Mouse (Mus musculus) left cerebral cortex, postnatal 25 days (tissue): ENCODE results near the gene Gm38431. TPM values are rescaled to one million over a fixed set of nuclear protein-coding genes. Genes with fewer than 3 reads are reported as not detected.

ENCODE experiments used
- DNase-seq, 2 experiments: peaks; one replicate each; pipeline ENCODE4 v3.0.0; 2022; ENCODE audit warnings: low spot score in 2 of 2, mixed read lengths in 1 of 2
- intact Hi-C: fragments of 180-260 bp; cut with DNase I; formaldehyde crosslinking; loops from one replicate; pipeline ENCODE4 v1.15.1; 2025
- total RNA-seq, 2 experiments: library from RNA; stranded (reverse); gene quantifications; 2 replicates each; pipeline ENCODE4 v1.2.3; 2021

Gene Gm38431
- total RNA-seq, 2 experiments from 2014 or later = 1.6 to 3.0 TPM

DNA sequence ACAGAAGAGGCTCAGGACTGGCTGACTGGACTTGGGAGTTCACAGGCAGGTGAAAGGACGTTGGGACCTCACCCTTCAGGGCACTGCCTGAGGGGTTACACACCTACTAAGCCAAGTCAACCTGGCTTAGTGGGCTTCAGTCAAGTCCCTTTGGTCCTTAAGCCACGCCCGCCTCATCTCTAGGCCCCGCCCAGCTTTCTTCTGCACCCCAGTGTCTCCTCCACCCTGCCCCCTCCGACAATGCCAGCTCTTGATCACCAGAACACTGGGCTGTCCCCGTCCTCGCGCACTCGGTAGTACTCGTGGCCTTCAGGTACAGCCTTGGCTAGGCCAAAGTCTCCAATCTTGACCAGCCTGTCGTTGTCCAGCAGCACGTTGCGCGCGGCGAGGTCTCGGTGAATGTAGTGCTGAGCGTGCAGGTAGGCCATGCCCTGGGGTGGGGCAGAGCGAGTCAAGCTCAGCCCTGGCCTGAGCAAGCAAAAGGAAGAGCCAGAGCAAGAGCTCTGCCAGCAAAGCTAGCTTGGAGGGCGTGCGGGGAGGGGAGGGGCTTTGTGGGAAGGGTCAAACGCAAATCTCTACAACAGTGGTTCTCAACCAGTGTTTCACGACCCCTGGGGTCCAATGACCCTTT is 15.9 kb upstream of the Gm38431 start:
- intact Hi-C loops = no loop called here

DNA sequence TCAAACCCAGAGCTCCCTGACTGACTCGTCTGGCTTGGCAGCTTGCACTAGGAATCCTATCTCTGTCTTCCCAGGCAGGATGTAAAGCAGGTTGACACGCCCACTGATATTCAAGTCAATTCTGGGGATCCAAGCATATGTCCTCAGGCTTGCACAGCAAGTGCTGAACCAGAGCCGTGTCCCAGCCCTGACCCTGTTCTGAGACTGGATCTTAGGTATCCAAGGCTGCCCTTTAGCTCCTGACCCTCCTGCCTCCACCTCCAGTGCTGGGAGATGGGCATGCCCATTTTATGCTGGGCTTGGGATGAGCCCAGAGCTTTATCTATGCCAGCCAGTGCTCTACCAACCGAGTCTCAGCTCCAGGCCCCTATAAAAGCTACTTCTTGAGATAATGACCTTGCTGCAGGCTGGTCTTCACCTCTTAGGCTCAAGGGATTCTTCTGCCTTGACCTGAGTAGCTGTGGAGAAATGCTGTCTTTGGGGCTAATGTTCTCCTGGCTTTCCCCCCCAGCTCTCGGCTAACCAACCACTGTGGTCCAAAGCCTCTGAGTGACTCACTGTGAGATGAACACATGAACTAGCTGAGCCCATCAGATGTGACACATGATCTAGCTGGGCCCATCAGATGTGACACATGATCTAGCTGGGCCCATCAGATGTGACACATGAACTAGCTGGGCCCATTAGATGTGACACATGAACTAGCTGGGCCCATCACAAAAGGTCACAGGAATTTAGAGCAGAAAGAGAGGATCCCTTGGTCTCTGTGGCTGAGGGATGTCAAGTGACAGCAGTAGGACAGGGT is 14.2 kb upstream of the Gm38431 start:
- intact Hi-C loops = no loop called here
- DNase-seq = peak in 1 of 2 experiments; percentile 62

More for the DNA sequence above, 15.9 kb upstream of the Gm38431 start:
- DNase-seq = no peak

DNA sequence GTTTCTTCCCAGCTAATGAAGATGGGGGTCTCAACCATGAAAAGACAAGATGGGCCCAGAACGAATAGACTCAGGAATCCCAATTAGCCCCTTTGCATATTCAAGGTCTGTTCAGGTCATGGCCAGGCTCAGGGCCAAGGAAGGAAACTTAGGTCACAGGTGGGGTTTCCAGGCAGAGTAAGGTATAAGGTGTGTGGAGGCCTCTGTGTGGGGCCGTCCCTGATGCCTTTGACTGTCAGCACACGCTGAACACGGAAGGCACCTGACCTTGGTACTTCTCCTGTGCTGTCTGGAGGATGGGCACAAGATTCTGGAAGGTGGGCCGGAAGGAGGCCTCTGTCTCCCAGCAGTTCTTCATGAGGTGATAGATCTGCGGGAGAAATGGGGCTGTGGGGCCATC is 13.0 kb upstream of the Gm38431 start:
- intact Hi-C loops = no loop called here

DNA sequence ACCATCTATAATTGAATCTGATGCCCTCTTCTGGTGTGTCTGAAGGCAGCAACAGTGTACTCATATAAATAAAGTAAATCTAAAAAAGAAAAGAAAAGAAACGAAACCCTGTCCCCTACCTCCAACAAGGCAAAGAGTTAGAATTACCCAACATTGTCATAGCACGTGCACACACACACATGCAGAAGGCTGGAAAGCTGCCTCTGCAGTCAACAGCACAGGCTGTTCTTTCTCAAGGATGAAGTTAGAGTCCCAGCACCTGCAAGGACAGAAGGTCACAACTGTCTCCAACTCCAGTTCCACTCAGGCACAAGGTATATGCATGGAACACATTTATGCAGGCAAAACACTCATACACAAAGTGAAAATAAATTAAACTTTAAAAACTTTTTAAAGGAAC is 10.3 kb upstream of the Gm38431 start:
- no peak for DNase-seq
- intact Hi-C loops = no loop called here

More for the DNA sequence above, 13.0 kb upstream of the Gm38431 start:
- DNase-seq = no peak

DNA sequence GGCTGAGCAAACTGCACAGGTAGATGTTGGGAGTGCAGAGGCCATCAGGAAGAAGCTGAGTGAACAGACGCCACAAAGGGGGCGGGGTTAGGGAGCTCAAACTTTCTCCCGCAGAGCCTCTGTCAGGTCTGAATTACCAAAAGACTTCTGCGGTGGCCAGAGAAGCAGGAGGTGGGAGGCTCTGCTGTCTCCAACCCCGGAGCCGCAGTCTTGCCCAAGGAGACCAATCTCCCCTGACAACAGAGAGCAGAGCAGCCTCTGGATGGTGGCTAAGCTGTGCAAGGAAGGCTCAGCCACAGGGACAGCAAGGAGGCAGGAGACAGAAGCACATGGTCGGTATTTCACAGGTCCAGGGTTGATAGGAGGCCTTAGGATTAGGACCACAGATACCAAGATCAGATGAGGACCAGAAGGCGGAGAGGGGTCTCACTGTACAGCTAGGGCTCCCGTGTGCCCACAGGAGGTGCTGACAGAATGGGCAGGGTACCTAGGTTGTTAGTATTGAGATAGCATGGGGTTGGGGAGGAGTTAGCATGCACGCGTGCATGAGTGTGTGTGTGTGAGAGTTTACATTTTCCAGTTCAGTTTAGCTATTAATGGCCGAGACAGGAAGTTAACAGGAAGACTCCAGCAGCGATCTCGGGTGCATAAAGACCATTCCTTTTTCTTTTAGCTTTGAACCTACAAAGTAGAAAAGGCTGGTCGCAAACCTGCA is 8.8 kb upstream of the Gm38431 start:
- DNase-seq = no peak
- intact Hi-C loops = no loop called here

DNA sequence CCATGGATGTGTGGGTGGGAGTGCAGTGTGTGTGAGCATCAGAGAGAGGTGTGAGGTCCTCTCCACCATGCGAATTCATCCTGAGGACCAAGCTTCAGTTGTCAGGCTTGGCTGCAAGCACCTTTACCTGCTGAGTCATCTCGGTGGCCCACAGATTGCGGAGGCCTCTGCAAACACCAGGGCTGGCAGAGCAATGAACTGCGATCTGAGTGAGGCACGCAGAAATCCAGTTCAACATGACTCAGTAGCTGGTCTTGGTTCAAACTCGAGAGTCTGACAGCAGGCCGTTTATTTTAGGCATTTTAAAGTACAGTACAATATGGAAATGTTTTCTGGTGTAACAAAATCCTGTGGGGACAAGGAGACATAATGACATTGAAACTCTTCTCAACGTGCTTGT is 6.0 kb upstream of the Gm38431 start:
- DNase-seq = peak; percentile 50 to 92
- intact Hi-C loops = loop anchor here (2.0 kb wide), 1 partner anchor 61 kb away; no protein-coding TSS in a partner anchor

DNA sequence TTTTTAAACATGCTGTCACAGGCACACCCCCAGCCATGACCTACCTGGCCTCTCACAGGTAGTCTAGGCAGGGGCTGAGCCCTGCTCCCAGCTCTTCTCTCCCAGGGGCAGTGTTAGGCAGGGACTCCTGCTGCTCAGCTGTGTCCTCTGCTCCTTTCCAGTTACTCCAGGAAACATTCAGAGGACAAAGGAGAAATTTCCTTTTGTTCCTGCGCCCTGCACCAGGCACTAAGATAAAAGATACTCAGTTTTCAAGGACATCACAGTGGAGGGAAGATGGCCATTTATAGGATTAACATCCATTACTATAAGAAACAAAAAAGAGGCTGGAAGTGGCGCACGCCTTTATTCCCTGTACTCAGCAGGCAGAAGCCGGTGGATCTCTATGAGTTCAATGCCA is 4.2 kb upstream of the Gm38431 start:
- DNase-seq = no peak
- intact Hi-C loops = loop anchor here (2.0 kb wide), 1 partner anchor 59 kb away; no protein-coding TSS in a partner anchor

DNA sequence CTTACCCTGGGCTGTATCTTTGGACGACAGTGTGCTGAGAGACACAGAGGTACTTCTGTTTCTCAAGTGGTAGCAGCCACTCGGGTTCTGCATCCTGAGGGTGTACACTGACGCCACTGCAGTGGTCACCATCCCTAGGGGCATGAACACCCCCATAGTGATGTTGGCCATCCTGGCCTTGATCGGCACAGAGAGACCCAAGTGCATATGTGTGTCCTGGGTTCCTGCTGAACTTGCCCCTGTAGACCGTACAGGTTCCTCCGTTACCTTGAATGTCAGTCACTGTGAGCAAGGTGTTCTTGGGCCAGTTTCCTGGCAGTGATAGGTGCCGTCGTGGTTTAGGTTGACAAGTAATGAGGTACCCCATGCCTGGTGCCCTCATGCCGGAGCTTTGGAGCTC is 1.6 kb upstream of the Gm38431 start:
- DNase-seq = no peak
- intact Hi-C loops = loop anchor here (2.0 kb wide), 1 partner anchor 37 kb away; the partner anchor contains the start of gene Tyk2

DNA sequence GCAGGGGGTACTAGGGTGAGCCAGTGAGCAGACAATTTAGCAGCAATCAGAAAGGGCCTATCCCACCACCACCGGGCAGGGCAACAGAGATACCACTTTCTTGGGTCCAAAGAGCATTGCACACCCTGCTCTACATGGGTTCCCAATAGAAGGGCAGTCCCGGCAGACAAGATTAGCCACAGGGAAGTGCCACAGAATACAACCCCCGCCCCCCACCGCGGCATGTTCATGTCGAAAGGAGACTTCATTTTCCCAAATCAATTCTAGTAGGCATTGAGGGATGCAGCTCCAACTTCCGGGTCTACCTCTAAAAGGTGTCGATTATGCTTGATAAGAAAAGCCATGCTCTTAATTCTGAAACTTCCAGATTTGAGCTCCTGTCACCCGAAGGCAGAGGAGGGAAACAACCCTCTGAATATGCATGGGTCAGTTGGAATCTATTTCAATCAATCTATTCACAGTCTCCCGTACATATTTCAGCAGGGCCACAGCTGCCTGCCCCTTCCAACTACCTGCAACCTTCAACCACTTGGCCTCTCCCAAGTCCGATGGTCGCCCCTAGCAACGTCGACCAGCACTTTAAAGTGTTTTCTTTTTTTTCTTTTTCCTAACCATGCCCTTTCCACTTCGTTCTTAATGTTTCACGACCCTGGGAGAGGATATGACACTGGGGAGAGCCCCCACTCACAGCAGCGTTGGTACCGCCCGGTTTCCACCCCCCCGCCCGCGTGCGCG is 658 bp downstream of the Gm38431 start:
- no peak for DNase-seq
- intact Hi-C loops = loop anchor here (1.0 kb wide), 1 partner anchor 60 kb away; no protein-coding TSS in a partner anchor

DNA sequence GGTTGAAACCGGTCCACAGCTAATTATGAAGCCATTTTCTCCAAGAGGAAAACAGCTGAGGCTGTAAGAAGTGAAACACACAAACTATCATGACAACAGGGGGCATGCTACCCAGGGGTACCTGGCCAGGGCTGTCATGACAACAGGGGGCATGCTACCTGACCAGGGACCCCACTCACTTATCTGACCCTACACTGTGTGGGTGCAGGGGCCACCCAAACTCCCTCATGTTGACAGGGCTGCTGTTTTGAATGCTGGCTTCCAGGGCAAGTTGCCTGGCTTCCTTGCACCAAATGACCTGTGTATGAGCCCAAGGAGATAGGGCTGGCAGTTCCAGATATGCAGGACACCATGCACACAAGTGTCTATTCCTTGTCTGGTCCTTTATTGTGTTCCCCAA is 1.3 kb downstream of the Gm38431 start:
- intact Hi-C loops = no loop called here
- no peak for DNase-seq

DNA sequence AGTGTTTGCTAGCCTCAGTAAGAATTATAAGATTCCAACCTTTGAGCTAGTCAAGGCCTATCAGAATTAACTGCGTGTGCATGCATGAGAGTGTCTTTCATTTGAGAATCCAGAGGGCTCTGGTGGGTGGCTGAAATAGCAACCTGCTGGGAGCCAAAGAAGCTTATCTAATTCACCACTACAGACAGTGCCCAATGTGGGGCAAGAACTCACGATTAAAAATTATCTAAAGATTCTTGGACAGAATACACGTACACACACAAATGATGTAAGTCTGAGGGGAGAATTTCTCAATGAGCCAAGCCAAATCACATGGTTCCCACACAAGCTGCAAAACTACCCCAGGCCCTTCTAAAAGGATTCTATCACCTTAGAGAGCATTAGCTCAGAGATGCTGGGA is 8.5 kb downstream of the Gm38431 start:
- intact Hi-C loops = no loop called here
- no peak for DNase-seq

DNA sequence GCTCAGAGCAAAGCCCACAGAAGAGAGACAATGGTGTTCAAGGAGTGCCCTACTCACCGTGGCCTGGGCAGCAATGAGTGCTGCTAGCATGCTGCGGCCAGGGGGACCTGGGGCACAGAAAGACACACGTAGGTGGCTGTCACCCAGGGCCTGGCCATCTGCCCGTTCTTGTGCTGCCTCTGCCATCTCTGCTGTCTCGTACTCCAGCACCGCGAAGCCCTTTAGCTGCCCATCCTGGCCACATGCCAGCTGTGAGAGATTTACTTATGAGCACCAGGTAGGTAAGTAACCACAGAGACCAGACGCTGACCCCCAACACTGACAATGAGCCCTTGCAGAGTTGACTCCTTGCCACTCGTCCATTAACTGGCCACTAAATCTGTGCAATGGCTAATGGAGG is 10.7 kb downstream of the Gm38431 start:
- intact Hi-C loops = no loop called here

DNA sequence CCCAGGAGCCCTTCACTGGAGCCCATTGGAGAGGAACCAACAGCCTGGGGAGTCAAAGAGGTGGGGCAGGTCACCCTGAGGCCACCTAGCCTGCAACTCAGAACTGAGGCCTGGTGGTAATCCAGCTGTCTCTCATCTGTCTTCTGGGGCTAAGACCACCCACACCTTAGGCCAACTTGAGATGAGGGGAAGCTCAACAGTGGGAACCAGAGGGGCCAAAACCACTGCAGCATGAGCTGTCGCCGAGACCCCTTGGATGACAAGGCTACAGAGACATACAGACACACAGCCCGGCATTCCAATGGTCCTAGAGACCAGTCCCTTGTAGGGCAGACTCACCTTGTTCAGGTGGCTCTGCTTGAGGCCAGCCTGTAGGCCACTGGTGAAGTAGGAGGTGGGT is 16.2 kb downstream of the Gm38431 start:
- no peak for DNase-seq
- intact Hi-C loops = no loop called here

More for the DNA sequence above, 10.7 kb downstream of the Gm38431 start:
- DNase-seq = no peak

DNA sequence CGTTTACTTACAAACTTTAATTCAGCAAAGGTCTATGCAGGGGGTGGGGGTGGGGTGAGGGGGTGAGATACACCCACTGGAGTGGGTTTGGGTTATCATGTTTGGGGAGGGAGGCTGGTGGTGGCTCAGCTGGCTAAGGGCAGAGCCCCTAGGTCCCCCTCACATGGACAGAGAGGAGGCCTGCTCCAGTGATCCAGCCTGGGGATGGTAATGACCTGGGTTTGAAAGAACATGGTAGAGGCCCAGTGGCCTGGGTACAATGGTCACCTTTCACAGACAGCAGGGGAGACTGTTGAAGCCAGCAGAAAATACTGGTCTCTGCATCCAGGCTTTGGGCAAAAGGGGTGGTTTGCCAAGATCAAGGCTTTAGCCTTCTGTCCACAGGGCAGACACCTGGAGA is 17.6 kb downstream of the Gm38431 start:
- DNase-seq = no peak
- intact Hi-C loops = no loop called here

DNA sequence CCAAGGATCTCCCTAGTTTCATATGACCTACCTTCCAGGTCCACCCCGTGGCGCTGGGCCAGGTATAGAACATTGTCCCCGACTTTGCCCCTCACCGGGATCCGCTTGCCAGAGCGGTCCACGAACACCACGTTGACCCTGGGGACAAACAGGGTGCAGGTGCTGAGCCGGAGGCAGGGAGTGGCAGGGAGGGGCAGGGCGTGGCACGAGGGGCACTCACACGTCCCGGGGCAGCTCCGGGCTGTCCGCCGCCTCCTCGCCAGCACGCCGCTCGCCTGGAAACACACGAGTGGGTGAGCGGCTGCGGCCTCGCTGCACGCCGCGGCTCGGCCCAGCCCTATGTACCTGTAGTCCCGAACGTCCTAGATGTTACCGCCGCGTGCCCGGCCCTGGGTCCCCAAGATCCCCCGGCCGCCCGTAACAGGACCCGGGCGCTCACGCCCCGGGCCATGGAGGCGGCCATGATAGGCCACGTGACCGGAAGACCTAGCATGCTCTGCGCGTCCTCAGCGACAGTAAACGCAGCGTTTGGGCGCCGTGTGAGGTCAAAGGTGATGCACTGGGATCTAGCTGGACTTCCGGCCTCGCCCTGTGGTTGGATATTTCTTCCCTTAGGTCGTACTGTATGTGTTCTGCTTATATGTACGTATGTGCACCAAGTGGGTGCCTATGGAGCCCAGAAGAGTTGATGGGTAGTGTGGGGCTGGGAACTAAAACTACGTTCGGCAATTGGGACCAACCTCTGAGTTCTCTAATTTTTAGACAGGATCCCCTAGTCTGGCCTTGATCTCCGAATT is 18.6 kb downstream of the Gm38431 start, which contains the start of the genes Gm49373 and Fdx1l:
Gene Gm49373, minus strand, starts transcription at position 53 of the 797 bp plus-strand sequence.
Gene Fdx1l, minus strand, starts transcription at position 571 of the 797 bp plus-strand sequence.
- intact Hi-C loops = no loop called here
- peak; percentile 95 for DNase-seq

DNA sequence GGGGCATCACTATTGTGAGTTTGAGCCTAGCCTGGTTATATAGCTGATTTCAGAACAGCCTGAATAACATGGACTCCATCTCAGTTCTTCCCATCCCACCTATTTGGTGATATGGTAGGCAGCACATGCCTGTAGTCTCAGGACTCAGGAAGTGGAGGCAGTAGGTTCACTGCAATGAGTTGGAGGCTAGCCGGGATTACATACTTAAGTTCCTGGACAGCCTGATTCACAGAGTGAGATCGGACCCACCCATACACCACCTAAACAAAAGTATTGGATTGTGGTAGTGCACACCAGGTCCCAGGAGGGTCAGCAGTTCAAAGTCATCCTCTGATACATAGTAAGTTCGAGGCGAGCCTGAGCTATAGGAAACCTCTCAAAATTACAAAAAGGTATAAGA is 19.2 kb downstream of the Gm38431 start:
- peak in 1 of 2 experiments; percentile 44 for DNase-seq
- intact Hi-C loops = loop anchor here (1.0 kb wide), 1 partner anchor 40 kb away; the partner anchor contains the start of gene Icam5

DNA sequence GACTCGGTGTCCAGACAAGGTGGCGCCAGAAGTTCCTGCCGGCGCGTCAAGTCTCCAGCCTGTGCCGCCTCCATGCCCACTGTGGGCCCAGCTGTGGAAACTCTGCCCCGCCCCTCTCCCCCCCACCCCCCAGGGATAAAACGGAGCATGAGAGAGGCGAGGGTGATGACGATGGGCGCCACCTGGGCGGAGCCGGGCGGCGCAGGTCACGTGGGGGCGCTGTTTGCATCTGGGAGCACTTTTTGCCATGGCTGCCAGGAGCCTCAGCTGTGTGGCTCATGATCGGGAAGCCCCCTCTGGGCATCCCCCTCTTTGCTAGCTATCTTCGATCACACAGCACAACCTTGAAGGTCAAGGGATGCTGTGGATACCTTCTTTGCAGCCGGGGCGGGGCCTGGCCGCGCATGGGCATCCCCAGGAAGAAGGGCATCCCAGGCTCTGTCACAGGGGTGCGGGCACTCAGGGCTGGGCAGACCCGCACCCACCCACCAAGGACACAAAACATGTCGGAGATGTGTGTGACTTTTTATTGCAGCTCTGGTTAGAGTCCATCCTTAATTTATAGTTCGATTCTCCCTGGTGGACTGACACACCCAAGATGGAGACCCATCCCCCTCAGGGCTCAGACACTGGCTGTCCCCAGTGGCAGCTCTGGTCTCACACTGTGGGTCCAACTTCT is 24.7 kb downstream of the Gm38431 start, which contains the start of gene Zglp1:
Gene Zglp1, minus strand, starts transcription at position 88 of the 679 bp plus-strand sequence.
- intact Hi-C loops = no loop called here
- no peak for DNase-seq

DNA sequence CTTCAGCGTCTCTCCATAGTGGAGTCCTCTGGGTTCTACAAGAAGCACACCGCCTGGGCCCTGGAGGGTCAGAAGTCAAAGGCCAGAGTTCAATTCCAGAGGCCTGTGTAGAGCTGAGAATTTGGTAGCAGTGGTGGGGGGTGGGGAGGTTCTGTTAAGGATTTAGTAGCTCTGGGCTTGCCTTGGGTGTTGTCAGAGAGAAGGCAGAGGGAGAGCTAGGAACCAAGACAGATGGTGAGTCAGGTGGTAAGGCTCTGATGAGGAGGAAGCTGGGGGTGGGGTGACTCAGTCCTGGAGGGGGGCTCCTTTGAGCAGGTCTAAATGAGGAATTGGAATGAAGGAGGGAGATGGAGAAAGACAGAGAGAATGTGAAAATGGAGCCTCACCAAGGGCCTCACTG is 28.9 kb downstream of the Gm38431 start:
- peak; percentile 72 to 96 for DNase-seq
- intact Hi-C loops = loop anchor here (1.0 kb wide), 3 partner anchors 22 to 32 kb away; no protein-coding TSS in a partner anchor
